Mouse (Mus musculus) adrenal gland, adult 10 weeks (tissue): Measurements from ENCODE around the gene A3galt2. TPM values are rescaled to one million over a fixed set of nuclear protein-coding genes. Genes with fewer than 3 reads are reported as not detected.

ENCODE experiments used
- polyA plus RNA-seq: library from polyadenylated mRNA; stranded (reverse); fragments of 350-450 nt; fragmentation: Illumina TruSeq; extraction: RNeasy Lipid Tissue Mini Kit (QIAGEN cat#74804); gene quantifications from one replicate; pipeline ENCODE4 v1.2.3, GENCODE M21; 2014; ENCODE audit warnings: low read depth, low replicate concordance

Gene A3galt2
- polyA plus RNA-seq, result not detected

GRCm38 (mm10) chr4:128755064-128755463 is at the start of gene A3galt2:
TSS of gene A3galt2 (plus strand) at chr4:128755364.

GRCm38 (mm10) chr4:128806043-128806826 is 51.1 kb downstream of the A3galt2 start, which contains the start of gene Zfp362:
TSS of gene Zfp362 (minus strand) at chr4:128806045.

Other genes with a start within 250 kb of the A3galt2 start
- gene Zscan20, start 145.3 kb upstream of the A3galt2 start, polyA plus RNA-seq, result 1.8 TPM
- gene Tlr12, start 136.7 kb upstream of the A3galt2 start, polyA plus RNA-seq, result not detected
- 1.7 TPM for gene Phc2, start 100.7 kb upstream of the A3galt2 start, polyA plus RNA-seq
- gene Zfp362, start 50.7 kb downstream of the A3galt2 start, polyA plus RNA-seq, result 8.3 TPM
- gene Trim62, start 128.2 kb downstream of the A3galt2 start, polyA plus RNA-seq, result 4.0 TPM
- 1.9 TPM for gene Azin2, start 207.1 kb downstream of the A3galt2 start, polyA plus RNA-seq
- gene Ak2, start 236.6 kb downstream of the A3galt2 start, polyA plus RNA-seq, result 36.0 TPM